Mouse (Mus musculus) thymus, postnatal 14 days (tissue): ENCODE results near the gene Bloc1s4.

Source experiments
- DNase-seq: peaks from one replicate; pipeline ENCODE4 v3.0.0; 2021

Gene Bloc1s4

GRCm38 (mm10) chr5:36714832-36715231, 33.6 kb downstream of the Bloc1s4 start:
- no peak for DNase-seq

- no peak for DNase-seq
These were observed 34.8 kb downstream of the Bloc1s4 start for GRCm38 (mm10) chr5:36713693-36714092.

- peak; percentile 79 for DNase-seq
These were observed 35.6 kb downstream of the Bloc1s4 start for GRCm38 (mm10) chr5:36712553-36713534.

- DNase-seq = no peak
These were observed 36.6 kb downstream of the Bloc1s4 start for GRCm38 (mm10) chr5:36711863-36712262.

GRCm38 (mm10) chr5:36705792-36706191, 42.7 kb downstream of the Bloc1s4 start:
- DNase-seq = no peak

- no peak for DNase-seq
These were observed 43.1 kb downstream of the Bloc1s4 start for GRCm38 (mm10) chr5:36705390-36705789.

- no peak for DNase-seq
These were observed 43.8 kb downstream of the Bloc1s4 start for GRCm38 (mm10) chr5:36704684-36705083.

- DNase-seq = no peak
These were observed 47.4 kb downstream of the Bloc1s4 start for GRCm38 (mm10) chr5:36700939-36701620.

- DNase-seq = no peak
These were observed 49.8 kb downstream of the Bloc1s4 start for GRCm38 (mm10) chr5:36698689-36699088.

- no peak for DNase-seq
These were observed 50.3 kb downstream of the Bloc1s4 start for GRCm38 (mm10) chr5:36698067-36698670.
